Mouse (Mus musculus) cerebellum, adult 2 months (tissue): ENCODE measurements at regions not wholly inside any gene's neighbourhood (a gene's known extent, or its start where the extent isn't known, plus 50 kb on each side); places are given as distances from the start of the nearest gene placed in this dataset.

Experiments
- DNase-seq, 2 experiments: peaks; one replicate each; pipeline ENCODE4 v3.0.0; 2021
- H3K27ac ChIP-seq: fragments of 200-500 bp; 2 replicates; pipeline ENCODE4 v1.5.1; 2012; ENCODE audit warnings: low read length, control low read depth, inconsistent platforms; ENCODE audit not compliant: insufficient read depth
- H3K27me3 ChIP-seq: fragments of 200-500 bp; 2 replicates; pipeline ENCODE4 v1.6.1; 2012; ENCODE audit warnings: inconsistent platforms, mild to moderate bottlenecking, low read length, moderate library complexity; ENCODE audit not compliant: control insufficient read depth, insufficient read depth
- H3K4me1 ChIP-seq: fragments of 200-500 bp; 2 replicates; pipeline ENCODE4 v1.6.1; 2011; ENCODE audit warnings: low read length; ENCODE audit not compliant: control insufficient read depth, insufficient read depth
- H3K4me3 ChIP-seq: fragments of 200-500 bp; replicated peaks from 2 replicates; pipeline ENCODE3; 2011; ENCODE audit warnings: mild to moderate bottlenecking, low read depth, low read length, control low read depth; ENCODE audit not compliant: insufficient read depth
- CTCF ChIP-seq: fragments of 200-500 bp; IDR thresholded peaks from 2 replicates; pipeline ENCODE4 v1.5.1; 2011; ENCODE audit warnings: low read depth, mild to moderate bottlenecking, control low read depth, low read length, moderate library complexity, borderline replicate concordance; ENCODE audit not compliant: insufficient read depth
- POLR2A ChIP-seq: fragments of 200-500 bp; IDR thresholded peaks from 2 replicates; pipeline ENCODE4 v1.6.1; 2011; ENCODE audit warnings: low read length, control low read depth, borderline replicate concordance; ENCODE audit not compliant: insufficient read depth
- WGBS: fragments of 180-500 bp; shearing (Covaris S2); methylation state at CpG from one replicate; pipeline ENCODE4 v1.1.7; 2018; 5-methylcytosine and 5-hydroxymethylcytosine counted together

DNA sequence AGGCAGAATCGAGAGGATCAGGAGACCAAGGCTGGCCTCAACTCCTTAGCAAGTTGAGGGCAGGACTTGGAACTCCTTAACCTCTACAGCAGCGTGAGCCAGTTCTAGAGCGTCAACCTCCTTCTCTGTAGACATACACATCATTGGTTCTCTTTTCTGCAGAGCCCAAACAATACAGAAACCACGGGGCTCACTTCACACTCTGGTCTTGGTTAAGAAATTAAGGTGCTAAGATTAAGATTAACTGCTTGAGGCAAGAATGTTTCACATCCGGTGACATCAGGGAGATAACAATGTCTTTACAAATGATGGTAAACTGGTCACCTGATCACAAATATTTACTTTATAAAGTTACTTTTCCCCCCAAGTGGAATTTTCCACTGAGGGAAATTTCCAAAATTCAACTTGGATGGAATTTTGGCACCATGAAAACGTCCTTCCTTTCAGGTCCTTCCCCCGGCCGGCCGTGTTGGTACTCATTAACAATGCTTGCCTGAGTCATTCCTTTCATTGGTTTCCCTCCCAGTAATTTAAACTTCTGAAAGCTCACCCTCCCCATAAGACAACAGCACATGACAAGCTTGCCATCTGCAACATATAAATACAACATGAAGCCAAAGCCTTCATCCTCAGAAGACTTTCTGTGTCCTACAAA is 77.3 kb upstream of the Kdm7a start:
- no peak overlapping the region for H3K4me3 ChIP-seq
- WGBS = 84% methylated on average over 9 of the region's 9 CpGs
- no peak overlapping the region for H3K27ac ChIP-seq
- no peak for DNase-seq
- H3K4me1 ChIP-seq = peaks cover 12% of the 10 kb centered on the region
- H3K27me3 ChIP-seq = no peaks in the 10 kb centered on the region
- no peak for TF ChIP-seq CTCF

DNA sequence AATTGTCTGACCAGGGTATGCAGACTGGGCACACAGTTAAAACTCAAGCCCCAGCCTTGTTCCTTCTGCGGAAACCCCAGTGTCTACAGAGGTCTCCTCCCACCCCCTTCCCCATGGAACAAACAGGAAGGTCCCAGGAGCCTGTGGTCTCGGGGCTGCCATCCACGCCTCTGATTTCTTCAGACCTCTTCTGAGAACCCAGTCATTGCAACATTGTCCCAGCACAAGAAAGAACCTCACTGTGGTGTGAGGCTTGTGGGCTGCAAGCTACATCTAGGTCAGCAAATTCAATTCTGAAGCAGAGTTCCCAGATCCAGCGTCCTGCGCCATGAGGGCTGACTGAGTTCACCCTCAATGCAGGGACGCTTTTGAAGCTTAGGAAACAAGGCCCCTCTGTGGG is 71.7 kb upstream of the Kdm7a start:
- TF ChIP-seq POLR2A (no peak), CTCF (no peak)
- DNase-seq = no peak
- H3K4me3 ChIP-seq = no peak overlapping the region
- H3K4me1 ChIP-seq = no peaks in the 10 kb centered on the region
- no peak overlapping the region for H3K27ac ChIP-seq
- no peaks in the 10 kb centered on the region for H3K27me3 ChIP-seq
- 93% methylated on average over 6 of the region's 6 CpGs for WGBS

DNA sequence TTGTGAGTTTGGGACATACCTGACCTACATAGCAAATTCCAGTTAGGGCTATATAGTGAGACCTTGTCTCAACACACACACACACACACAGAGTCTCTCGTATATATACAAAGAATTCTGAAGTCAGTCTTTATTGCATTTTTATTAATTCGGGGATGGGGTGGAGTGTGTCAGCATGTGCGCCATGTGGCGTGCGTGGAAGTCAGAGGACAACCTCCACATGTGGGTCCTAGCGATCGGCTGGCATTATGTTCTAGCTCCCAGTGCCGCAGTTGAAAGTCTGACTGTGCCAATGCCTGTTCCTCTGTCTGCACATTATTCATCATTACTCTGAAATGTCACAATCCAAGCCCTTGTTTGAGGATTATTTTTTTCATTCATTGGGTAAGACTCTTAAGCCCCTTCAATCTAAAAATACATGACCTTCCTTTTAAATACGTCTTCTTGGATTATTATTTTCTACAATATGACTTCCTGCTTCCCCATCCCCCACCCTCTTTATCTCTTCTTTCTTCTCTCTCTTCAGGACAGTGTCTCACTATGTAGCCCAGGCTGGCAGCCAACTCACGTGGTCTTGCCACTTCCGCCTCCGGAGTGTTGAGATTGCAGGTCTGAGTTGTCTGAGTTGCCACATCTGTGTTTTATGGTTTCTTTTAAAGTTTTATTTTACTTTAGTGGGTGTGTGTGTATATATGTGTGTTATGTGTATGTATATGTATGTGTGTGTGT is 68.3 kb upstream of the Kdm7a start:
- no peak for DNase-seq
- Histone ChIP-seq H3K27me3 (no peaks in the 10 kb centered on the region), H3K4me1 (no peaks in the 10 kb centered on the region), H3K27ac (no peak overlapping the region), H3K4me3 (no peak overlapping the region)
- no peak for TF ChIP-seq POLR2A
- no peak for TF ChIP-seq CTCF
- 72% methylated on average over 12 of the region's 12 CpGs for WGBS

DNA sequence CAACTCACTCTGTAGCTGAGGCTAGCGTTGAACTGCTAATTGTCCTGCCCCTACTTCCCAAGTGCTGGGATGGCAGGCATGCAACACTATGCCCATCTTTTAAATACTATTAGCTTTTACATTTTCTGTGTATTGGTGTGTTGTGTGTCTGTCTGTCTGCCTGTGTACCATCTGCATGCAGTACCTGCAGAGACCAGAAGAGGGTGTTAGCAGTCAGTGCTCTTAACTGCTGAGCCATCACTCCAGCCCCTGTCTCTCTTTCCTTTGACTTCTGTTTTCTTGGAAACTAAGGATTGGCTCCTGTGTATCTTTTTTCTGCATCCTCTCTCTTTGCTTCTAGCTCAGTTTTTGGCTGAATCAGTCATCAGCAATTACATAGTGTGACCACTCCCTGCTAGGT is 66.8 kb upstream of the Kdm7a start:
- H3K4me1 ChIP-seq = no peaks in the 10 kb centered on the region
- DNase-seq = no peak
- no peaks in the 10 kb centered on the region for H3K27me3 ChIP-seq
- no peak overlapping the region for H3K4me3 ChIP-seq
- WGBS = 98% methylated on average over 1 of the region's 1 CpGs
- TF ChIP-seq CTCF (no peak), POLR2A (no peak)
- H3K27ac ChIP-seq = no peak overlapping the region

DNA sequence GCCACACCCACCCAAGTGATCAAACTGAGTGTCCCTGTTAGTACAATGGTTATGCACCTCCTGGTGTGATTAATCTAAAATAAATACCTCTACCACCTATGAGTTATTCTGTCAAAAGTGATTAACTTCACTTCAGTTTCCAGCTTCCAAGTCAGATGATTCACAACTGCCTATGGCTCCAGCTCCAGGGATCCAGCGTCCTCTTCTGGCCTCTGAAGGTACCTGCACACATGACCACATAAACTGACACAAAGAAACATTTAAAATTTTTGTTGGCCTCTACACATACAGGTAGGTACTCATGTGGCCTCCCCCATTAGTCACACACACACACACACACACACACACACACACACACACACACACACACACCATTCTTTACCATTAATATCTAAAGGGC is 63.9 kb upstream of the Kdm7a start:
- no peak for TF ChIP-seq CTCF
- no peak for TF ChIP-seq POLR2A
- Histone ChIP-seq H3K4me1 (no peaks in the 10 kb centered on the region), H3K27me3 (no peaks in the 10 kb centered on the region), H3K27ac (no peak overlapping the region), H3K4me3 (no peak overlapping the region)
- 76% methylated on average over 1 of the region's 1 CpGs for WGBS
- DNase-seq = no peak

DNA sequence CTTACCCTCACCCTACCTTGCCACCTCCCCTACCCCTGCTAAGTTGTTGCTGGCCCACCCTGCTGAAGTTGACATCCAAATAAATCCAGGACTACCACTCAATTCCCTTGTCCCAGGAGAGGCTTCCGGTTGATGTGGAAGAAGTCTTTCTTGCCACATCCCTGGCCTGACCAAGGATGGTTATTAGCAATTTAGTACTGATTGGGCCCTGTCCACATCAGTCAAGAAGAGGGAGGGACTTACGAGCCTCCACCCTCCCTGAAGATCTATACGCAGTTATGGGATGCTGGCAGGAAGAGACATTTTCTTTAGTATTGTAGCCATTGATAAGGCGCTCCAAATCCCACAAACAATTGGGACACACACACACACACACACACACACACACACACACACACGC is 63.1 kb upstream of the Kdm7a start:
- DNase-seq = no peak
- H3K27ac ChIP-seq = no peak overlapping the region
- no peaks in the 10 kb centered on the region for H3K4me1 ChIP-seq
- TF ChIP-seq POLR2A (no peak), CTCF (no peak)
- 75% methylated on average over 5 of the region's 5 CpGs for WGBS
- H3K4me3 ChIP-seq = no peak overlapping the region
- H3K27me3 ChIP-seq = no peaks in the 10 kb centered on the region

DNA sequence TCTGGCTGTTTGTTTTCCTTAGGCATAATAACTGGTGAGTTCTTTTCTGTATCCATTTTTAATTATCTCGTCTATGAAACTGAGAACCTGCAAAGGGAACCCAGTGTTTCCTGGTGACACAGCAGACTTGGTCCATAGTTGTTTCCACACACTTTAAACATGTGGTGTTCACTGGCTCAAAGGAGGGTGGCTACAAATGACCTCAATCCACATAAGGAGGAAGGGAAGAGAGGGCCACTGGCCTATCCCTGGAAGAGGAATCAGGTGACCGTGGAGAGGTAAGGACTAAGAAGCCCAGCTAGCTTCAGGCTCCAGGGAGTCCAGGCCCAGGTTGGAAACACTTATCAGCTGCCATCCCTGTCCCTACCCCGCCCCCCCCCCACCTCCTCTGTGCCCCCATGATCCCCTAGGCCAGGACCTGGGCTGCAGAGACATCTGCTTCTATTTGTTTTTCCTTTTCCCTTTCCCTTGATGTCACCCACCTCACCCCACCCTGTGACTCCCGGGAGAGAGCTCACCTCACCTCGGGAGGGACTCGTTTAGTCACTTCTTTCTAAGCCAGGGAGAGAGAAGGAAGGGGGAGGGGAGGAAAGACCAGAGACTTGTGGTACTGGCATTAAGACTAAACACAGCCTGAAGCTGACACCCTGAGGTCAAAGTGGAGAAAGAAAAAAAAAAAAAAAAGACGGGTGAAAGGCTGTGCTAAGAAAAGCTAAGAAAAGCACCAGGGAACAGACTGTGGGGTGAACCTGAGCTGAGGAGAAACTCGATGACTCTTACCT is 62.2 kb upstream of the Kdm7a start:
- no peaks in the 10 kb centered on the region for H3K27me3 ChIP-seq
- 44% methylated on average over 8 of the region's 8 CpGs for WGBS
- no peak overlapping the region for H3K4me3 ChIP-seq
- no peak for TF ChIP-seq POLR2A
- TF ChIP-seq CTCF = no peak
- no peak for DNase-seq
- H3K27ac ChIP-seq = no peak overlapping the region
- H3K4me1 ChIP-seq = no peaks in the 10 kb centered on the region
